Mouse (Mus musculus) adipose tissue, adult 10 weeks (tissue): ENCODE data around the gene Gm7138. TPM values are rescaled to one million over a fixed set of nuclear protein-coding genes. Genes with fewer than 3 reads are reported as not detected.

Source experiments
- polyA plus RNA-seq: library from polyadenylated mRNA; stranded (reverse); fragments of 350-450 nt; fragmentation: Illumina TruSeq; extraction: RNeasy Lipid Tissue Mini Kit (QIAGEN cat#74804); gene quantifications from one replicate; pipeline ENCODE4 v1.2.3, GENCODE M21; 2014; ENCODE audit warnings: low read depth, low replicate concordance

Gene Gm7138
- not detected for polyA plus RNA-seq

DNA sequence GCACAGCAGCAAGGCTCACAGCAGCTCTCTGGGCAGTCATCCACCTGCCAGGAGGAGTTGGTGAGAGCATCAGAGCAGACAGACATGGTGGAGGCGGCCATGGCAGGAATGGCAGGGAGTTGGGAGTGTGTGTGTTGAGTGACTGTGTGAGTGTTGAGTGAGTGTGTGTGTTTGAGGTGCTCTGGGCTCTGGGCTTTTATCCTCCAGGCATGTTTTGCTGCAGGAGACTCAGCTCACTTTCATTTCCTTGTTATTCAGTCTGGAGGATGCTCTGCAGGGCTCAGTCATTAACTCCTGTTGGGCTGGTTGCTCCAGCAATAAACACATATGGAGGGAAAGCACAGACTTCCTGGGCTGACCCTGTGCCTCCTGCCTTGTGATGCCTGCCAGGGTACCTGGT is at the start of gene Gm7138:
Gene Gm7138, minus strand, starts transcription at position 101 of the 400 bp plus-strand sequence.

DNA sequence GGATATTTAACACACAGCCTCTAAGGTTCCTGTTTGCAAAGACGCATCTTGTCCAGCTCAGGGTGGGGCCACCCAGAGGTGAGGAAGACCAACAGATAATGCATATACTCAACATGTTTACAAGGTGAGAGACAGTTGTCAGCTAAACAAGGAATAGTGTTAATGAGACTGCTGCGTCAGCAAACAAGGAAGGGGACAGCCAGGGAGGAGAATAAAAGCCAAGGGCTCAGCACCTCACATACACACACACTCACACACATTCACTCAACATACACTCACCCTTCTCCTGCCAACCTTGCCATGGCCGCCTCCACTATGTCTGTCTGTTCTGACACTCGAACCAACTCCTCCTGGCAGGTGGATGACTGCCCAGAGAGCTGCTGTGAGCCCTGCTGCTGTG is 37.6 kb upstream of the Gm7138 start, which contains the start of gene Gm2696:
Gene Gm2696, plus strand, starts transcription at position 301 of the 400 bp plus-strand sequence.

DNA sequence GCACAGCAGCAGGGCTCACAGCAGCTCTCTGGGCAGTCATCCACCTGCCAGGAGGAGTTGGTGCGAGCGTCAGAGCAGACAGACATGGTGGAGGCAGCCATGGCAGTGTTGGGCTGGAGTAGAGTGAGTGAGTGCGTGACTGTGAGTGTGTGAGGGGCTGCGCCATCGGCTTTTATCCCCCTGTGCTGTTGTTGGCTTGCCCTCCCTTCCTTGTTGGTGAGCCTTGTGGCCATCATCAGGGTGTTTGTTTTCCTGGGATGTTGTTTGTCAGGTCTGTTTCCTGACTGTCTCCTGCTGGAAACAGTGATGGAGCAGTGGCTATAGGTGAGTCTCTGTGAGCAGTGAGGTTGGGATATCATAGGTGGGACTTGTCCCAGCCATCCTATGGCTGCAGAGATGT is 35.0 kb upstream of the Gm7138 start, which contains the start of gene Gm9507:
Gene Gm9507, minus strand, starts transcription at position 101 of the 400 bp plus-strand sequence.

DNA sequence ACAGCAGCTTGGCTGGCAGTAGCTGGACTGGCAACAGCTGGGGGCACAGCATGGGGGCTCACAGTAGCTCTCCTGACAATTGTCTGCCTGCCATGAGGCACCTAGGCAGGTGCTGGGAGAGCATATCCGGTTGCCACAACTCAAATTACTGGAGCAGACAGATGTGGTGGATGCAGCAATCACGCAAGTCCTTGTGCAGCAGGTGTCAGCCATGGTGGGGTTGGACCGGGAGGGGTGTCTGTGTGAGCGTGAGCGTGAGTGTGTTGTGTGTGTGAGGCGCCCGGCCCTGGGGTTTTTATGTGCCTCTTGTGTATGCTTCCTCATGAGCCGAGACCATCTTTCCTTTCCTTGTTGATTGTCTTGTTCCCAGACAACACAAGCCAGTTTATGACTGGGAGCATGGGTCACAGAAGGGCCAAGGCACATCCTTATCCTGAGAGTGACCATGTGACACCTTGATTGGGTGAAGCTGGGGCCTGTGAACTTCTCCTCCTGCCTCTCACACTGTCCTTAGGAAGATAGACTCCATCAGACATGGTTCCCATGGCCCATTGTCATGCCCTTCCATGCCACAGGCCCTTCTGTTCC is 22.3 kb upstream of the Gm7138 start, which contains the start of gene Gm19668:
Gene Gm19668, minus strand, starts transcription at position 213 of the 588 bp plus-strand sequence.

DNA sequence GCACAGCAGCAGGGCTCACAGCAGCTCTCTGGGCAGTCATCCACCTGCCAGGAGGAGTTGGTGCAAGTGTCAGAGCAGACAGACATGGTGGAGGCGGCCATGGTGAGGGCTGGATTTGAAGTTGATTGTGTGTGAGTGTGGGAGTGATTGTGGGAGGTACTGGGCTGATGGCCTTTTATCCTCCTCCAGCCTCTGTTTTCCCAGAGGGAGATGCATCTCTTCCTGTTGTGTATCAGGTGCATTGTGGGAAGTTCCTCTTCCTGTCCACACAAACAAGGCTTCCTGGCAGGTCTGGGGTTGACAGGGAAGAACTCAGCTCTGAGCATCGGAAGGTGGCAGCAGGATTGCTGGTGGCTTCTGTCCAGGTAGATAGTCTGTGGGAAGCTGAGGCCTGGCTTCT is 18.2 kb upstream of the Gm7138 start, which contains the start of gene Gm9639:
Gene Gm9639, minus strand, starts transcription at position 101 of the 400 bp plus-strand sequence.

DNA sequence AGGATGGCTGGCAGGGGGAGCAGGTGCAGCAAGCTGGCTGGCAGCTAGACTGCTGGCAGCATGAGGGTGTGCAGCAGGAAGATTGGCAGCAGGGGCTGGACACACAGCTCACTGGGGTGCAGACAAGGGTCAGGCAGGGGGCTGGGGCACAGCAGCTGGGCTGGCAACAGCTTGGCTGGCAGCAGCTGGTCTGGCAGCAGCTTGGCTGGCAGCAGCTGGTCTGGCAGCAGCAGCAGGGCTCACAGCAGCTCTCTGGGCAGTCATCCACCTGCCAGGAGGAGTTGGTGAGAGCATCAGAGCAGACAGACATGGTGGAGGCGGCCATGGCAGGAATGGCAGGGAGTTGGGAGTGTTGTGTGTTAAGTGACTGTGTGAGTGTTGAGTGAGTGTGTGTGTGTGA is 11.1 kb upstream of the Gm7138 start, which contains the start of gene Gm7137:
Gene Gm7137, minus strand, starts transcription at position 325 of the 400 bp plus-strand sequence.

DNA sequence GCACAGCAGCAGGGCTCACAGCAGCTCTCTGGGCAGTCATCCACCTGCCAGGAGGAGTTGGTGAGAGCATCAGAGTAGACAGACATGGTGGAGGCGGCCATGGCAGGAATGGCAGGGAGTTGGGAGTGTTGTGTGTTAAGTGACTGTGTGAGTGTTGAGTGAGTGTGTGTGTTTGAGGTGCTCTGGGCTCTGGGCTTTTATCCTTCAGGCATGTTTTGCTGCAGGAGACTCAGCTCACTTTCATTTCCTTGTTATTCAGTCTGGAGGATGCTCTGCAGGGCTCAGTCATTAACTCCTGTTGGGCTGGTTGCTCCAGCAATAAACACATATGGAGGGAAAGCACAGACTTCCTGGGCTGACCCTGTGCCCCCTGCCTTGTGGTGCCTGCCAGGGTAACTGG is 5.7 kb upstream of the Gm7138 start, which contains the start of gene Gm3250:
Gene Gm3250, minus strand, starts transcription at position 101 of the 400 bp plus-strand sequence.

DNA sequence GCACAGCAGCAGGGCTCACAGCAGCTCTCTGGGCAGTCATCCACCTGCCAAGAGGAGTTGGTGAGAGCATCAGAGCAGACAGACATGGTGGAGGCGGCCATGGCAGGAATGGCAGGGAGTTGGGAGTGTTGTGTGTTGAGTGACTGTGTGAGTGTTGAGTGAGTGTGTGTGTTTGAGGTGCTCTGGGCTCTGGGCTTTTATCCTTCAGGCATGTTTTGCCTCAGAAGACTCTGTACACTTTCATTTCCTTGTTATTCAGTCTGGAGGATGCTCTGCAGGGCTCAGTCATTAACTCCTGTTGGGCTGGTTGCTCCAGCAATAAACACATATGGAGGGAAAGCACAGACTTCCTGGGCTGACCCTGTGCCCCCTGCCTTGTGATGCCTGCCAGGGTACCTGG is 5.5 kb downstream of the Gm7138 start, which contains the start of gene Gm3238:
Gene Gm3238, minus strand, starts transcription at position 101 of the 400 bp plus-strand sequence.

DNA sequence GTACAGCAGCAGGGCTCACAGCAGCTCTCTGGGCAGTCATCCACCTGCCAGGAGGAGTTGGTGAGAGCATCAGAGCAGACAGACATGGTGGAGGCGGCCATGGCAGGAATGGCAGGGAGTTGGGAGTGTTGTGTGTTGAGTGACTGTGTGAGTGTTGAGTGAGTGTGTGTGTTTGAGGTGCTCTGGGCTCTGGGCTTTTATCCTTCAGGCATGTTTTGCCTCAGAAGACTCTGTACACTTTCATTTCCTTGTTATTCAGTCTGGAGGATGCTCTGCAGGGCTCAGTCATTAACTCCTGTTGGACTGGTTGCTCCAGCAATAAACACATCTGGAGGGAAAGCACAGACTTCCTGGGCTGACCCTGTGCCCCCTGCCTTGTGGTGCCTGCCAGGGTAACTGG is 17.2 kb downstream of the Gm7138 start, which contains the start of gene Gm3233:
Gene Gm3233, minus strand, starts transcription at position 101 of the 400 bp plus-strand sequence.

DNA sequence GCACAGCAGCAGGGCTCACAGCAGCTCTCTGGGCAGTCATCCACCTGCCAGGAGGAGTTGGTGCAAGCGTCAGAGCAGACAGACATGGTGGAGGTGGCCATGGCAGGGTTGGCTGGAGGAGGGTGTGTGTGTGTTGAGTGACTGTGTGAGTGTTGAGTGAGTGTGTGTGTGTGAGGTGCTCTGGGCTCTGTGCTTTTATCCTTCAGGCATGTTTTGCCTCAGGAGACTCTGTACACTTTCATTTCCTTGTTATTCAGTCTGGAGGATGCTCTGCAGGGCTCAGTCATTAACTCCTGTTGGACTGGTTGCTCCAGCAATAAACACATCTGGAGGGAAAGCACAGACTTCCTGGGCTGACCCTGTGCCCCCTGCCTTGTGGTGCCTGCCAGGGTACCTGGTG is 25.5 kb downstream of the Gm7138 start, which contains the start of gene Gm9736:
Gene Gm9736, minus strand, starts transcription at position 101 of the 400 bp plus-strand sequence.

DNA sequence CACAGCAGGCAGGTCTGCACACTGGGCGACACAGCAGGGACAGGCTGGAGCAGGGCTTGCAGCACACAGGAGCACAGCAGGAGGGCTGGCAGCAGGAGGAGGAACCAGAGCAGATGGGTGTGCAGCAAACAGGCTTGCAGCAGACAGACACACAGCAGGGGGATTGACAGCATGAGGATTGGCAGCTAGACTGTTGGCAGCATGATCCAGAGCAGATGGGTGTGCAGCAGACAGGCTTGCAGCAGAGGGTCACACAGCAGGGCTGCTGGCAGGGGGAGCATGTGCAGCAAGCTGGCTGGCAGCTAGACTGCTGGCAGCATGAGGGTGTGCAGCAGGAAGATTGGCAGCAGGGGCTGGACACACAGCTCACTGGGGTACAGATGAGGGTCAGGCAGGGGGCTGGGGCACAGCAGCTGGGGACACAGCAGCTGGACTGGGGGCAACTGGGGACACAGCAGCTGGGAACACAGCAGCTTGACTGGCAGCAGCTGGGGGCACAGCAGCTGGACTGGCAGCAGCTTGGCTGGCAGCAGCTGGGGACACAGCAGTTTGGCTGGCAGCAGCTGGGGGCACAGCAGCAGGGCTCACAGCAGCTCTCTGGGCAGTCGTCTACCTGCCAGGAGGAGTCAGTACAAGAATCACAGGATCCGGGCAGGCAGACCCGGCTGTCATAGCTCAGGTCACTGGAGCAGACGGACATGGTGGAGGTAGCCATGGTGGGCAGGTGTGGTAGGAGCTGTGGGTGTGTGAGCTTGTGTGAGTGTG is 34.6 kb downstream of the Gm7138 start, which contains the start of gene Gm18596:
Gene Gm18596, minus strand, starts transcription at position 715 of the 765 bp plus-strand sequence.

Other genes with a start within 250 kb of the Gm7138 start
- 21.2 TPM for gene Itgb2, start 246.7 kb downstream of the Gm7138 start, polyA plus RNA-seq
- 176 TPM for gene Pttg1ip, start 195.2 kb downstream of the Gm7138 start, polyA plus RNA-seq
- 138 TPM for gene Sumo3, start 170.8 kb downstream of the Gm7138 start, polyA plus RNA-seq
- 3.7 TPM for gene Gm49325, start 170.7 kb downstream of the Gm7138 start, polyA plus RNA-seq
- gene Ube2g2, start 154.7 kb downstream of the Gm7138 start, polyA plus RNA-seq = 41.8 TPM
- 0.27 TPM for gene Tspear, start 90.4 kb downstream of the Gm7138 start, polyA plus RNA-seq
- gene Gm19402, start 86.2 kb downstream of the Gm7138 start, polyA plus RNA-seq = not detected
- gene Gm9508, start 79.7 kb downstream of the Gm7138 start, polyA plus RNA-seq = not detected
- not detected for gene Gm10272, start 70.3 kb downstream of the Gm7138 start, polyA plus RNA-seq
- gene Gm10024, start 65.5 kb downstream of the Gm7138 start, polyA plus RNA-seq = not detected
- not detected for gene Gm10142, start 61.1 kb downstream of the Gm7138 start, polyA plus RNA-seq
- gene Krtap12-1, start 56.3 kb downstream of the Gm7138 start, polyA plus RNA-seq = not detected
- gene Gm10100, start 50.5 kb downstream of the Gm7138 start, polyA plus RNA-seq = not detected
- not detected for gene Gm18596, start 34.3 kb downstream of the Gm7138 start, polyA plus RNA-seq
- not detected for gene Gm9736, start 25.6 kb downstream of the Gm7138 start, polyA plus RNA-seq
- gene Gm3233, start 17.3 kb downstream of the Gm7138 start, polyA plus RNA-seq = not detected
- not detected for gene Gm3238, start 5.6 kb downstream of the Gm7138 start, polyA plus RNA-seq
- gene Gm3250, start 5.6 kb upstream of the Gm7138 start, polyA plus RNA-seq = not detected
- not detected for gene Gm7137, start 11.3 kb upstream of the Gm7138 start, polyA plus RNA-seq
- gene Gm9639, start 18.1 kb upstream of the Gm7138 start, polyA plus RNA-seq = not detected
- not detected for gene Gm19668, start 22.2 kb upstream of the Gm7138 start, polyA plus RNA-seq
- not detected for gene Gm9507, start 34.9 kb upstream of the Gm7138 start, polyA plus RNA-seq
- gene Gm2696, start 37.7 kb upstream of the Gm7138 start, polyA plus RNA-seq = not detected
- gene Krtap10-4, start 50.2 kb upstream of the Gm7138 start, polyA plus RNA-seq = not detected
- not detected for gene Krtap10-10, start 59.0 kb upstream of the Gm7138 start, polyA plus RNA-seq
- not detected for gene Gm36176, start 69.9 kb upstream of the Gm7138 start, polyA plus RNA-seq
- not detected for gene Gm10318, start 75.9 kb upstream of the Gm7138 start, polyA plus RNA-seq
- not detected for gene Gm3285, start 85.0 kb upstream of the Gm7138 start, polyA plus RNA-seq
- gene Lrrc3, start 125.6 kb upstream of the Gm7138 start, polyA plus RNA-seq = 3.8 TPM
- 1.5 TPM for gene Trpm2, start 193.6 kb upstream of the Gm7138 start, polyA plus RNA-seq
- 20.0 TPM for gene 1810043G02Rik, start 201.6 kb upstream of the Gm7138 start, polyA plus RNA-seq
- gene Pfkl, start 233.1 kb upstream of the Gm7138 start, polyA plus RNA-seq = 61.7 TPM